Mouse (Mus musculus): ENCODE results near the gene Slc24a1.

DNA sequence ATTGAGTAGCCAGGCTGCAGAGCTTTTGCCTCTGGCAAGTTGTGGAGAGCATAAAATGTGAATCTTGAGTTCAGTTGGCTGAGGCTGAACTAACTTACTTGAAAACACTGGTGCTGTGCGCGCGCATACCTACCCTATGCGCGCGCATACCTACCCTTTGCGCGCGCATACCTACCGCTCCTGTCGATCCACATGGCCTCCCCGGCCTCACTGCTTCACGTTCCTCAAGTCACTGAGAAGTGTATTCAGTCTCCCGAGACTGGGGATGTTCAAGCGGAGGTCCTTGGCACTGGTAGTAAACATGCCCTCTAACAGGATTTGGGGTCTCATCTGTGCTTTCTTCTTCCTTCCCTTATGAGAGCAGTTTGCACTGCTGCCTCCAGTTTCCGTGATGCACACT is 32.8 kb downstream of the Slc24a1 start:
- TF ChIP-seq CTCF (conservative IDR thresholded peaks at IDR 0.05; ENCODE audit: low read length) (no peak), POU5F1 (IDR thresholded peaks at IDR 0.05; ENCODE audit: borderline replicate concordance, low read length) (no peak)

All from E14TG2a.4 (cell line).